Mouse (Mus musculus) right cerebral cortex, postnatal 25 days (tissue): ENCODE results near the gene Gm20708.

Experiments
- DNase-seq: peaks from one replicate; pipeline ENCODE4 v3.0.0; 2022

The Gm20708 gene

DNA sequence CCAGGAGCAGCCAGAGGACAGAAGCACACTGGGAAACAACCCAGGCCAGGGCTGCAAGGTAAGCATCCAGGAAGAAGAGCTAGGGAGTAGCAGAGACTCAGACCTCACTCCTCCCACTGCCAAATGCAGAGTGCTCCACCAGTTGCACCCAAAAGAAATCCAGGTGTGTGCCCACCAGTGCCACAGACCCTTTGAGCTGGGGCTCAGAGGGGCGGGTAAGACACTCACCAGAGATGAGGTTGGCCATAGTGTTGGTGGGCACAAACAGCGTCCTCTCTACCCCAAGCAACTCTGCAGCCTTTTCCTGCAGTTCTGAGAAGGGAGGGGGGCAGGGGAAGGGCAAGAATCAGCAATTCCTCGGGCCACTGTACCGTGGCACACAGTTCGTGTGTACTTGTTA lies 61.9 kb downstream of the Gm20708 start:
- DNase-seq = no peak

DNA sequence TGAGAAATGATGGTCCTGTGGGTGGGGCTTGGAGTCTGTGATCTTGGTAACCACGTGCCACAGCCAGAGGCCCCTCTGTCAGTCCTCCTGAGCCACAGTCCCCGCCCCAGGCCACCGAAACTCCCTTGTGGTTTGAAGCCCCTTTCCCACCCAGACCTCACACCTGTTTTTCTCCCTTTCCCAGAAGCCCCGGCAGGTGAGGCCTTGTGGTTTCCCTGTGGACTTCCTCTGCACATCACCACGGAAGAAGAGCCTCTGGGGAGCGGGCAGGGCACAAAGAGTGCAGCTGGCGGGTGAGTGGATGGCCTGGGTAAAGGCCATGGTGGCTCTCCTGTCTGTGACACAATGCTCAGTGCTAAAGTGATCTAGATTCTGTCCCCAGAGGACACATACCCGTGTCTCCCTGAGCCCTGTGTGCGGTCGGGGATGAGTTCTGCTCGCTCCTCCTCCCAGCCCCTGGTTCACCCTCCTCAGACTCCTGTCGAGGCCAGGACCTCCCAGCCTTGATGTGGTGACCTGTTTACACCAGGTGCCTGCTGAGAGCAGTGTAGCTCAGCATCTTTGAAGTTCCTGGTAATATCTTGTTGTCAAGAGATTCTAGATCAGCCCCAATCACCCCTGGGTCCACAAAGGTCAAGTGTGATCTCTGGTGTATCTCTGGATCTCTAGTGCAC lies 62.6 kb downstream of the Gm20708 start:
- no peak for DNase-seq

DNA sequence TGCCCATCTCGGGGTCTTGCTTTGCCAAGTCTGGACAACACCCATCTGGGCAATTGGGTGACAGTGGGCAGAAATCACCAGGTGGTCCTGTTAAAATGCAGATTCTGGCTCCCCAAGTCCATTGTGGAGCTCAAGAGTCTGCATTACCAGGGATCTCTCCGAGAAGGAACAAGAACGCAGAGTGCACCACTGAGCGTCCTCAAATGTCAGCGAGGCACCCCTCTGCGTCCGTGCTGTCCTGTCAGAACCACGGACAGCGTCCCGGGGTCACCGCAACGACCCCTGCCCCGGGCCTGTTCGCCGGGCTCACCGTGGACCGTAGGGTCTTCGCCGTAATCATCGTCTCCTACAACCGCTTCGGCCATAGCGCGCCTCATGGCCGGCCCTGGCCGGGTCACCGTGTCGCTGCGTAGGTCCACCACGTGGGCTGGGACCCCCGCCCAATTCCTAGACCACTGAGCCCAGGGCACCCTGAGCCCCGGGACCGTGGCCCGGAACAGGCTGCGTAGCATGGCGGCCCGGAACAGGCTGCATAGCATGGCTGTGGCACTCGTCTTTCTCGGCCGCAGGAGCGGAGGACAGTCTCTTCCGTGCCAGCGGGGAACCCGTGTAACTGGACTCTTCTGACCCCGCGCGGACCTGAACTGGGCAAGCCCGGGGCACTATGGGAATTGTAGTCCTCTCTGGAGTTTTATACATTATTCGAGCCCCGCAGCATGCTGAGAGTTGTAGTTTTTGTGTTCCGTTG lies 63.6 kb downstream of the Gm20708 start, which contains the start of gene Tha1:
Gene Tha1, minus strand, starts transcription at position 621 of the 748 bp plus-strand sequence.
- DNase-seq = peak; percentile 75

DNA sequence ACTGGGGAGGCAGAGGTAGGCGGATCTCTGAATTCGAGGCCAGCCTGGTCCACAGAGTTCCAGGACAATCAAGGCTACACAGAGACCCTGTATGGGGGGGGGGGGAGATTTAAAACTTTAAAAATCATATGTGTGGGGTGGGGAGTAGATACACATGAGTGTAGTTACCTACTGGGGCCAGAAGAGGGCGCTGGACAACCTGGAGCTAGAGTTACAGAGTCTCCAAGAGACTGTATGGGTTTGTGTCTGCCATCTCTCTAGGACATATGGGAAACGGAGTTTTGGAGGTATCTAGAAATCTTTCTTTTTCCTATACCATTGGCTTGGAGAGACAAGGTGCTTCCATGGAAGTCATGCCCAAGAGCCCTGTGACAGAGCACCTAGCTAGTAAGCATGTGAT lies 65.0 kb downstream of the Gm20708 start:
- no peak for DNase-seq

DNA sequence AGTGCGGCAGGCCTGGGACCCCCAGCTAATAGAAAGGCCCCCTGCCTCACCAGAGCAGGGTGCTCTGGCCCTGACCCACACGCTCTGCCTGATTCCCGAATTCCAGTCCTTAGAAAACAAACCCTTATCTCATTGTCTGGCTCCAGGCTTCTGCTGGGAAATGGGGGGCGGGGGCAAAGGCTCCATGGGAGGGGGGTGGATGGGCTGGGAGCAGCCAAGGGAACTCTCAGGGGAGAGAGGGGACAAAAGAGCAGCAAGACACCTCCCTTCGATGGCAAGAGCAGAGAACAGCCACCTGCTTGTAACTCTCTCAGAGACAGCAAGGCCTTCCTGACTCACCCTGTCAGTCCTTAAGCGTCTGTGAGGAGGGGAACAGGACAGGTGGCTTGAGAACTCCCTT lies 66.2 kb downstream of the Gm20708 start:
- DNase-seq = no peak

DNA sequence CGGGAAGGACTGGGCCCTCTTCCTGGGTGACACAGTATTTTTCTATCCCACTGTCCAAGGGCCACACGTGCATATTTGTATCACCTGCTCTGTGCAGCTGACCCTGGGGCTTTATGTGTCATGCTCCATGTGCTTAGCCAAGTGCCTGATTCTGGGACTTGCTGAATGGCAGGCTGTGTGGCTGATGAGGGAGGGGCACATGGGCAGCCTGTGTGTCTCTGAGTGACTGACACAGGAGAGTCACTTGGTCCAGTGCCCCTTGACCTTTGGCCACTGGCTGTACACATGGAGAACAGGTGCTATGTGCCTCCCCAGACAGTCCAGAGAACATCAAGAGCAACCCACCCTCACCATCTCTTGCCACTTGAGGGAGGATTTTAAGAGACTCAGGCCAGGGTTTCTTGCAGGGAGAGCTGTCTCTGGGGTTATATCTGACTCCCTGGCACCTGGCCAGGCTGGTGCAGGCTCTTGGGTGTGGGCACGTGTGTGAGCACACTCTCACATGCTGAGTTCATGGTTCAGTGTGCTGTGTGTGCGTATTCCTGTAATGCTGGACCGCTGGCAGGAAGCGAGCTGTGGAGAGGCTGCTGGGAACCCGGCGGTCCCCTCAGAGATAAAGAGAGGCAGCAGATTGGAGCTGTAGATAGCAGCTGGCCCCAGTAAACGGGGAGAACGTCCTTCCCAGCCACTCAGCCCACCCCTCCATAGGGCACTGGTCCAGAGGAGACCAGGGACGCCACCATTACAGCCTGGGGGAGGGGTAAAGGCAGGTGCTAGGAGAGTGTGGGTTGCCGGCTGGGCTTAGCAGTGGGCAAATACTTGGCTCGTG lies 68.7 kb downstream of the Gm20708 start:
- peak; percentile 43 for DNase-seq

DNA sequence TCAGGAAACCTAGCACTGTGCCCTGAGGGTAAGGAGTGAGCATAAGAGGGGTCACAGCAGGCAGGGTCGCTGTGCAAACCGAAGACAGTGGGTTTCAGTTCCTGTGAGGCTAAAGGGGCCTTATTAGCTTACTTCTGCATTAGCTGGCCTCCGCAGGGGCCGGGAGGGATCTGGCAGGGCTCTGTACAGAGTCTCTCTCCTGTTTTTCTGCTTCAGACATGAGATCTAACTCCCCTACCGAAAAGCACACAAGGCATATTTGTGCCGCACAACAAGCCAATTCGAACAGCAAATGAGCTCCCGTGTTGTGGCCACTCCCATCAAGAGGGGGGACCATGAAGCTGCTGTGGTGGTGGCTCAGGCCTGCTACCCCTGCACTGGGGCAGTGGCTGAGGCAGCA lies 69.4 kb downstream of the Gm20708 start:
- DNase-seq = no peak

DNA sequence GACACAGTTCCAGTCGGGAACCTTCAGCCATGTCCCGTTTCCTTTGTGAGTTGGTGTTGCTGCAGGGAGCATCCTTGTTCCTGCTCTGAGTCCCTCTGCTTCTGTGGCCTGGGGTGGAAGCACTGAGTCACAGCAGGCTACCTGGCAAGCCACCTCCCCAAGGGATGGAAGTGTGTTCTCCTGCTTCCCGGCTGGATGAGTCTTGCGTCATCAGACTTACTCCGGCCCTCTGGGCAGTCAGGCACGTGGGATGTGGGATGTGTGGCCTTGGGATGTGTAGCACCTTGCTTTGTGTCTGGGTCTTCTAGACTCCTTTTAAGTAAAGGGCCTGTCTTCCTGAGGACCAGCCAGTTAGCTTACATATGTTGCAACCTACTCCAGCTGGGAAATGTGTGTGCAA lies 70.2 kb downstream of the Gm20708 start:
- no peak for DNase-seq

DNA sequence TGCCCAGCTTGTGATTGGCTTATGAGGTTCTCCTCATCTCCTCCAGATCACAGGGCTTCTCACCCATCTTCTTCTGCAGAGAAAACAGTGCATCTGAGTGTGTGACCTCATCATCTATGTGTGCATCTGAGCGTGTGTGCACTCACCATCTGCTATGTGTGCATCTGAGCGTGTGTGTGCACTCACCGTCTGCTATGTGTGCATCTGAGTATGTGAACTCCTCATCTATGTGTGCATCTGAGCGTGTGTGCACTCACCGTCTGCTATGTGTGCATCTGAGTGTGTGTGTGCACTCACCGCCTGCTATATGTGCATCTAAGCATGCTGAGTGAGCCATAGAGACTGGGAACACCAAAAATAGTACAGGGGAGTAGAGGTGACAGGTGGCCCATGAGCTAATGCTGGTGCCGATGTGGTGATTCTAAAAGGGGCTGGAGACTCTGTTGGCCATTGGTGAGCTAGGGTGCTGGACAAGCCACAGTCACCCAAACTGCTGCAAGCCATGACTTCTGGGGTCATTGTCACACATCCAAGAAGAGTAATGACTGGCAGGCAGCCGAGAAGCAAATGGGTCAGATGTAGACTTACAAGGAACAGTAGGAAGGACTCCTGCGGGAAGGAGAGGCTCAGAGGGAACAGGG lies 71.0 kb downstream of the Gm20708 start:
- no peak for DNase-seq

DNA sequence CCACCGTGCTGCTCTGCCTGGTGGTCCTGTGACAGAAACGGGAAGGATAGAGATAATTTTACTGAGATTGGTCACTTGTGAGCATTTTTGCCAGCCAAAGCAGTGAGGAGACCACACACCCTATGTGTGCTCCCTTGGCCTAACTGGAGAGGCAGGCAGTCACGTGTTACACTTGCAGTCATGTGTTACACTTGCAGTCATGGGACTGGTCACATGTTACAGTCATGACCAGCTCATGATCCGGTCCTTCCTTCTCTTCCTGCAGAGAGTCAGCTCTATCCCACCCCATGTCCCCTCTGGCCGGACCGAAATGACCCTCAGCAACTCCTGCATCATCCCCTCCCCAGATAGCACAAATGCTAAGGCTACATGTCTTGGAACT lies 71.5 kb downstream of the Gm20708 start:
- no peak for DNase-seq

DNA sequence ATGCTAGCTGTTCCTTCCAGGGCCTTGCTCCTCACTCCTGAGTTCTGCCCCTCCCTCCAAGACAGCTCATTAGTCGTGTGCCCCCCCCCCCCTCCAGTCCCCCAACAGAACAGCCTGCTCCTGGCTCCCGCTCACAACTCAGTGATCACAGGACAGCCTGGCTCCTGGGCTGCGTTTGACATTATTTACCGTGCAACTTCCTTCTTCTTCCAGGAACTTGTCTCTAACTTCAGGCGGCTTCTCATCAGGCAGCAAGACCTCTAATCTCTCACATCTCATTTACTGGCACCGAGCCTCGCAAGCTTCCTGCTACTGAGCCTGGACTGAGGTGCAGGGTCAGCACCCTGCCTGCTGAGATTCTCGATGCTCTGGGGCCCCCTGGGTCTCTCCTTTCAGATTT lies 72.3 kb downstream of the Gm20708 start:
- DNase-seq = no peak

DNA sequence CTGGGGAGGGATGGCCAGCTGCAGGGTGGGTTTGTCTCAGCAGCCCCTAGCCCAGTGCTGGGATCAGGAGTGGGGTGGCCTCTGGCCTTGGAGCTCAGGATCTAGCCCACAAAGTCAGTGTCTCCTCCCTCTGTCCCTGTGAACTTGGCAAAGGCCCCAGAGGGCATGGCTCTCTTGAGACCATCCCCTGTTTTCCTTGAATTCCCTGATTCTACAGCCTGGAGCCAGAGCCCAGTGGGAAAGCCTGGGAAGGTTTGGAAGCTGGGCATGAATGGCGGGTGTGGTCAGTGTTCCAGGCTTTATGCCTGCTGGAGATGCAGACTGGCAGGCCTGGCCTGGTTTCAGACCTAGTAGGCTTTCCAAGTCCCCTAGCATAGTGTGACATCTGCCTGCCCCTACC lies 72.7 kb downstream of the Gm20708 start:
- no peak for DNase-seq

DNA sequence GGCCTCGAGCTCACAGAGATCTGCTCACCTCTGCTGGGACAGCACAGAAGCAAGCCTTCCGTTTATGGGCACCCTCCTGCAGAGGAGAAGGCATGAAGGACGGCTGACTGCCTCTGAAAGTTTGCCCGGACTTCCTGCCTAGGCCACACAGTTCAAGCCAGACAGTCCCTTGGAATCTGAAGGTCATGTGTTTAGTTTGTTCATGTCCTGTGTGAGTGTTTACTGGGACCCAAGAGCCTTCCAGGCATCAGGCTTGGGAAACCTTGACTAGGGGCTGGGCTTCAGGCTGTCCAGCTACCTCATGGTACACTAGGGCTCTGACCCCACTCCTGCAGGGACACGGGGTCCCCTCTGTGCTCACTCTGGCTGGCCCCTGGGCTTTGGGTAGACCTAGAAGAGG lies 76.5 kb downstream of the Gm20708 start:
- no peak for DNase-seq

DNA sequence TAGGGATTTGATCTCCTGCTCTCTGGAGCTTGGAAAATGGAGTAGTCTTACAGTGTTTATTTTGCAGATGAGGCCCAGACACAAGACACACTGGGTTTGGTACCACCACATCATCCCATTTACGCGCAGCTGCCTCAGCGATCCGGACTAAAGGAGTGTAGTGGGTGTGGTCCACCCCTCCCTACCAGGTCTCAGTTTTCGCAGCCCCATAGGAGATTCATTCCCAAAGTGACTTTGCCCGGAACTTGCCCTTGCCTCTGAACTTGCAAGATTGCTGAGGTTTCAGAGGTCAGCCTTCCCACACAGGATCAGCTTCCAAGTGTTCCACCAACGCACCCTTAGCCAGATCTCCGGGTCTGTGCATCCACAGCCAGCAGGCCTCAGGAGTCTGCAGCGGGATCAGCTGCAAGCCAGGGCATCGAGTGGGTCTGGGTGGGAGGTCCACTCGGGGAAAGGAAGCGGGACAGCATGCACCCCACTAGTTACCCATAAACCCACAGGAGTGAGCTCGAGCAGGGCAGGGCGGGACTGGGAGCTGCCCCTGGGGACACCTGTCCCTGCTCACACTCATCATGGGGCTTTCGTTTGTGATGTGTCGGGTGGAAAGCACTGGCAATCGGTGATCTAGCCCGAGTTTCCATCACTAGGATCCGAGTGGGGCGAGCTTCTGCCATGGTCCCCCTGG lies 78.8 kb downstream of the Gm20708 start:
- DNase-seq = no peak

DNA sequence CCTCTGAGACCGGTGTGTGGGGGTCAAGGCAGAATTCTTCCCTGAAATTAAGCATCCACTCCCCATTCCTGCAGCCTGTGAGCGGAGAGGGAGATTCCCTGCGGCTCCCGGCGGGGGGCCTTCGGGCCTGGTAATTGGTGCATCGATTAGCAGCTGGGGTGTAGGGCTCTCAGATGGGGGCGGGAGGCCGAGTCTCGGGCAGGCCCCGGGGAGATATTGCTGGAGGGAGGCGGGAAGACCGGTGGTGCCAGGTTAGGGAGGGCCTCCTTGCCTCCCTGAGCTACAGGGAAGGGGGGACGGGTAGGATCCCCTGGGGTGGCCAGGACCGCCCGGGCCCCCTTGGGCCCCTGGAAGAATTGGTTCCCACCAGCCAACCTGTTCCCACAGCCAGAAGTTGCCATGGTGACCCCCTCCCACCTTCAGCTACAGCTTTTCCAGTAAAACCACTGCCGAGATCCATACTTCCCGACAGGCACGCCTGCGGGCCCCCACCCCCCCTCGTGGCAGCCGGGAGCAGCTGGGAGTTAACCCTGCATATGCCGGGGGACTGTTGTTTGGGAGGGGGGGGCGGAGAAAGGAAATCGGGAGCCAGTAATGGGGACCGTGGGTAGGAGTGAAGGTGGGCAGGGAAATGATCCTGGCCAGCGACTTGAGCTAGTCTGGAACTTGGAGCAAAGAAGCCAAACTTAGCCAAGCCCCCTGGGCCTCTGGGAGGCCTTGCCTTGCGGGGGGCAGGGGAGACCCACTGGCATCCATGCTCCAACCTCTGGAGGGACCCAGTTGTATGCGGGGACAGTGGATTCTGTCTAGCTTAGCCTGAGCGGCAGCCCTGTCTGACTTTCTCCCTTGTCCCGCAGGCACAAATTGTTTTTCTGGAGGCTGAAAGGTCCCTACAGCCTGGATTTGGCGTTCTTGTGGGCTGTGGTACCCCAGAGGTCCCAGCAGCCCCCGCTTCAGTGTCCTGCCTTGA lies 79.7 kb downstream of the Gm20708 start:
- DNase-seq = peak; percentile 30
